Mouse (Mus musculus): ENCODE results near the gene Gm47289.
A peak's percentile ranks its signal among the peaks of the same experiment; 100 is the strongest.

Gene Gm47289

DNA sequence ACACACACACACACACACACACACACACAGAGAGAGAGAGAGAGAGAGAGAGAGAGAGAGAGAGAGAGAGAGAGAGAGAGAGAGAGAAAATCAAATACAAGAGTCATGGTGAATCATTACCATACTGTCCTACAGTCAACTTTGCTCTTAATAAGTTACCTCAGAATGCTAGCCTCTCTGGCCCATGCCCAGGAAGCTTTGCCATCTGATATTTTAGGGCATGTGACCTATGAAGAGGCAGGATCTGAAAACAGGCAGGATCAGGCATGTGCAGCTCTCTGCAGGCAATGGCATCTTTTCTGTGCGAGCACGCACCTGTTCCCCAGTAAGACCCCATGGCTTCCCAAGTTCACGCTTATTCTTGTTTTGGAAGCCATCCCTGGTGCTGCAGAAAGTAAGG is 1.7 kb downstream of the Gm47289 start:
- peak; percentile 29 for DNase-seq

DNA sequence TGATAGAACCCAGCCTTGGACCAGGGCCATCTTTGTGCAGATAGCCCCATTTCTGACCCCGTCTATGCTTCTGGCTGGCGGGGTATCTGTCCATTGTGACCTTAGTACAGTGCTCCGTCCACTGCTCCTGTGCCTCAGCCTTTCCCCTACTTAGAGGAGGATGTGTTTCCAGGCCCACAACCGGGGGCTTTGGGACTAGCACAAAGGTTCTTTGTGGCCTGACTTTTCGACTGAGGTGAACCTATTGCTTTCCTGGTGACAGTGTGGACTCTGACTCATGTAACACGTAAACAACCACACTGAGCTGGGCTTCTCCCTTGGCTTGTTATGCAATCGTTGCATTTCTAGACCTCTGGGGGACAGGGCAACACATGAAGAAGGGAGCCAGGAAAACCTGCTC is 5.8 kb downstream of the Gm47289 start:
- peak; percentile 45 for DNase-seq

DNA sequence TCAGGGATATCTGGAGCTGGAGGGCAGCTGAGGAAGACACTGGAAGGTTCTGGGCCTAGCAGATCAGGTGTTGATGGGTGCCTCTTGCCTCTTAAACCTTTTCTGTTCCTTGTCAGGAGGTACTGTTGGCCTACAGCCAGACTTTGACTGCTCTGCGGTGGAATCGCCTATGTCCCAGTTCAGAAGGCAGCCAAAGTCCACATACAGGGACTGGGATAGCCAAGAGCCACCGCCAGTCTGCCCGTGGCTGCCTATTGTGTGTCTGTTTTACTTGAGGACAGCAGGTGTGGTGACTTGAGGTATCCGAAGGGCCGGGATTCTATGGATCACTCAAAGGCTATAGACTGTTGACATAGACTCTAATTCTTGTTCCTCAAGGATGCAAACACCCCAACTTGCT is 6.6 kb downstream of the Gm47289 start:
- DNase-seq, result peak; percentile 45

DNA sequence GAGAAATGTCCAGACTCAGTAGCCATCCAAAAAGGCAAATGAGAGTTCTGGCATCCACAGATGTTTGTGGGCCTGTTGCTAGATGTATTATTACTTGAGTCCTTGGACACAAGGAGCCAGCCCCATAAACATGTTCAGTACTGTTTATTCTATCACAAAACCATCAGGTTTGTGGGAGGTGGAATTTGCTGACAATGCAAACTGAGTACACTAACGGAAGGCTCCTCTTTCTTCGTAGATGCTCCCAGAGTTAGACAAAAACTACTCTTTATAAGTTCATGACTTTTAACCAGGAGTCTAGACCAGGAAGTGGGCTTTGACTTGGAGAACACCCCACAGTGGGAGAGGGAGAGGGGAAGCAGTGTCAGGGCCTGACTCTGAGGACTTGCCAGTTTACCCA is 8.6 kb downstream of the Gm47289 start:
- DNase-seq, result no peak

DNA sequence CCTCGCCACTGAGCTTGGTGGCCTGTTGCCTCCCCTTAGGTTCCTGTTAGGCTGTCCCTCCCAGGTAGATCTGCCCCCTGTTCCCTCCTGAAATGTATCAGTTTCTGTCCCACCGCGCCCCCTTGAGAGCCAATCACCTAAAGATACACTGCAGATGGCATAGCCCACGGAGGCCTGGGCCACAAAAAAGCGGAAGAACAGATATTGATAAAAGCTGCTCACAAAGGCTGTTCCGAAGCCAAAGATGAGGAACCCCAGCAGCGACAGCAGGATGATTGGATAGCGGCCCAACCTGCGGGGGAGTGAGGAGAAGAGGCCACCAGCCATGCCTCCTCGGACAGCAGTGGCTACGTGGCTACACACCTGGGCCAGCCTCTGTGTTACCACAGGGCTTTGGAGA is 20.3 kb downstream of the Gm47289 start:
- no peak for DNase-seq

DNA sequence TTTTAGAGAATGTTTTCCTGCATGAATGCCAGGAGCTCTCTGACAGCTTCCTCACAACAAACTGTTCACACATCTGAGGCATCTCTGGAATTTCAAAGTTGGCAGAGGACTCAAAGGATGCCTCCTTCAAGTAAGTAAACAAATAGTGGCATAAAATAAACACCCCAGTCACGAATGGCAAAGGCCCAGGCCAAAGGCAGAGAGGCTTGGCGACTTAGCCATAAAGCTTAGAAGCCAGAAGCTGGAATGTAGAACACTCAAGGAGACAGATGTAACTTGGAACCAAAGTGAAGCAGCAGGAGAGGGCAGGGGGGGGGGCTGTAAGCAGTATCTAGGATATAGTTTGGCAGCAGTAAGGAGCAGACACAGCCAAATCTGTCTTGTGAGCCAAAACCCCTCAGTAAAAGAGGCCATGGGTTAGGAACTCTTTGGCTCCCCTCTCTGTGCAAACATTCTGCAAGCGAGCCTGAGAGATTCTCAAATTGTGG is 22.3 kb downstream of the Gm47289 start:
- peak; percentile 87 for DNase-seq

DNA sequence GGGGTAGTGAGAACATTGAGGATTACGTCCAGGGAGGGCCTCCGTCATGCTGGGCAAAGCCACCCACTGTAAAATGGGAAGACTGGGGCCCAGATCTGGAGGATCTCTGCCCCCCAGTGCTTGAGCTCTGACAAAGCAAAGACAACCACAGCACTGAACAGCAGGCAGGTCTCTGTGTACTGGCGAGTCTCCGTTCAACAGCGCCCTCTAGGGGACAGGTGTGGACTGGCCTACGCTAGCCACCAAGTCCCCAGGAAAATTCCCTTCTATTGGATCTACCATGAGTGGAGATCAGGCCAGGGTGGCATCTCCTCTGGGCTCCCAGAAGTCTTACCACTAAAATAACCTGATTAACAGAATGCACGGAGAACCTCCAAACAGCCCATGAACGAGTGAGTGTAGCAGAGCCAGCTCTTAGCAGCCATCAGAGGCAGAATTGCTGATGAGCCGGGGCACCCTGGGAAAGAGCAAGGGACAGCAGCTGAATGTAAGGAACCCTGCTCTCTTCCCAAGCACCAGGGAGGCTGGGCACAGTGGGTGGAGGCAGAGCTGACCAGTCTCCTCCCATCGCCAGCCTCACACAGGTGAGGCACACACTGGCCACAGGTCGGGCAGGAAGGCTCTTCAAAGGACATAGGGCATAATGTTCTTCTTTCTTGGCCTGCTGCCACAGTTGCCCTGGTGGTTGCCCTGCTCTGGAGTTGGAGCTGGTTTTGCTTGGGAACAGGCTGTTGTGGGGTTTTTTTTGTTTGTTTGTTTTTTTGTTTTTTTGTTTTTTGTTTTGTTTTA is 33.4 kb downstream of the Gm47289 start:
- DNase-seq, result peak; percentile 71

DNA sequence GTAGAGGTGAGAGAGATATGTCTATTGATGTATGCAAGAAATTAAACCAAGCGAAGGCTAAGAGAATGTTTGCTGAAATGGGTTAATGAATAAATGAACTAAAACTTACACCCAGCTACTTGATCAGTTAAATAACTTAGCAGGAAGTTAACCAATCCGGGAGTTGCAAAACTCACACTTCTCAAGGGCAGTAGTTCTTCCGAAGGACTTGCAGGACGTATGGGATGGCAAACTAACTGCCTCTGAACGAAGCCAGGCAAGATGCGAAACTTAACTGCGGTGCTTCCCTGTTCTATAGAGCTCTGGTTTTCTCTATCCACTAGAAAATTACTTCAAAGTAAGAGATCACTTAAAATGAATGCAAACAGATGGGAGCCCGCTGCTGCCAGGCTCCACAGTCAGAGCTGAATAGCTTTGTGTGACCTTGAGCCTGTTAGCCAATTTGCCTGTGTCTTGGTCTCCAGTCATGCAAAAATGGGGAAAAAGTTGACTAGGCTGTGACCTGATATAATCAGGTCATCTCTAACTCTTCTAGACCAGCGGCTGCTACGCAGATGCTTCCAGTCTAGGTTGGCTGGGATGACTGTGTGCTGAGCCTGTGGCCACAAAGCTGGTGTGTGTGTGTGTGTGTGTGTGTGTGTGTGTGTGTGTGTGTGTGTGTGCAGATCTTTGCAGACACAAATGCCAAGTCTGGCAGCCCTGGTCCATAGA is 40.3 kb downstream of the Gm47289 start:
- DNase-seq, result peak; percentile 14

DNA sequence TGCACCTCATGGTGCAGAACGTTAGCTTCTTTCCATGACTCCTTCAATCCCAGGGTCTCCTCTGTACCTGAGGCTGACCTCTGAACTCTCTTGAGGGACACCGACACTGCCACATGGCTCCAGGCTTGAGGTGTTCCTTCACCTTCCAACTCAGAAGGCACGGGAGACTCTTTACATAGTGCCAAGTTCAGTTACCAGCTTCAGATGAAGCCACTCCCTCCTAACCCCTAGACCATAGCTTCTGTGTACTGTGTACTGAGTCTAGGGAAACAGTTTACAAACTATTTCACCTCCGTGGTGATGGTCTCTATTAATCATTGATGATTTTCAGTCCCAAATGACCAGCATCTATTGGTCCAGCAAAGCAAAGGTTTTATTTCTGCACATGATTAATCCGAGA is 42.7 kb downstream of the Gm47289 start:
- no peak for DNase-seq

DNA sequence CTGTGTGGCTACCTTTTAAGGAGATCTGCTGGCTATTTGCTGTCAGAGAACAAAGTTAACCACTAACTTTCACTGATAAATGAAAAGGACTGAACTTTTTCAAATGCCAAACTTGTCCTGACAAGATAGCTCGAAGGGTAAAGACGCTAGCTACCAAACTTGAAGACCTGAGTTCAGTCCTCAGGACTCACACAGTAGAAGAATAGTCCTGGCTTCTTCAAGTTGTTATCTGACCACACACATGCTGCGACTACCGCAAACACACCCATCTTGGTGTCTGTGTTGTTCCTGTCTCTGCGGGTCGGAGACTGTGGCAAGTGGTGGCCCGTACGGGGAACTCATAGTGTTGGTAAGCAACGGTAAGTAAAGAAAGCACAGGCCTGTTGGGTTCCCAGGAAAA is 44.7 kb downstream of the Gm47289 start:
- no peak for DNase-seq

DNA sequence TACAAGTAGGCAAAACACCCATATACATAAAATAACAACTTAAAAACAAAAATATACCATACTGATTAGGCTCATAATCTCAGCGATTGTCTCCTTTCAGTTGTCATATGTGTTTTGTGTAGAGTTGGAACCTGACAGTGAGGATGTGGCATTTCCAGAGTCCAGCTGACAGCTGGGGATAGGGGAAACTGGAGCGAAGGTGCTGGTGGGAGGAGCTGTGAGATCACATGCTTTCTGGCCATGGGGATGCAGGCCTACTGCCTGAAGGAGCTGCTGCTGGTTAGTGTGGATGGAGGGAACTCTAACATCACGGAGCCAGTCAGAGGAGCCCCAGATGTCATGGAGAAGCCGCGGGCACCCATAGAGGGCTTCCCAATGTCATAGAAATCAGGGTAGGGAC is 46.8 kb downstream of the Gm47289 start:
- no peak for DNase-seq

DNA sequence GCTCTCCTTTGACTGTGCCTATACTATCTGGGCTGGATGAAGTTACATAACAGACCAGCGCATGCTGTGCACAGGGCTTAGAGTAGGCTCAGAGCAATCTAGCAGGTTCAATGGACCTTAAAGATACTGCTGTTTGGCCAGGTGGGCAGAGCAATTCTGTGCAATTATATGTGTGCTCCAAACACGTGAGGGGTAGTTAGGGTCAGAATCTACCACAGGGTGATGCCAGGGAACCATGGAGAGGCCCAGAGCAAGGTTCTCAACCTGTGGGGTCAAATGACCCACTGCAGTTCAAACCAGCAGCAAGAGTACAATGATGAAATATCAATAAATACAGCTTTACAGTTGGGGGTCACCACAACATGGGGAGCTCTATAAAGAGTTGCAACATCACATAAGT is 47.7 kb downstream of the Gm47289 start:
- no peak for DNase-seq

DNA sequence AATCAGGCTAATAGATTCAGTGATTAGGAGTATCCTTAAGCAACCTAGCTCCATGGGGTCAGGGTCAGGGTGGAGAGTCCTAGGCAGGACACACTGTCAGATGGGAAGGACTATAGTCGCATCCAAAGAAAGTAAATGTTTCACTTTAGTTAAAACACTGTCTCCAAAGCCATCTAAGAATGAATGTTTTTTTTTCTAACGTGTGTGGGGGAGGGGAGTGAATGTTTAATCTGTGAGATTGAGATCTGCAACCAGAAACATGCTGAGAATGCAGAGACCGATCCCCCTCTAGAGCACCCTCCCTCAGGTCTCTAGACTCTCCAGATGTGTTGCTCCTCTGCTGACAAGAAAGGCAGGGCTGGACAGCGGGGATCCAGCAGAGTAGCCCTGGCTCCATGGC is 48.2 kb downstream of the Gm47289 start:
- DNase-seq, result no peak

DNA sequence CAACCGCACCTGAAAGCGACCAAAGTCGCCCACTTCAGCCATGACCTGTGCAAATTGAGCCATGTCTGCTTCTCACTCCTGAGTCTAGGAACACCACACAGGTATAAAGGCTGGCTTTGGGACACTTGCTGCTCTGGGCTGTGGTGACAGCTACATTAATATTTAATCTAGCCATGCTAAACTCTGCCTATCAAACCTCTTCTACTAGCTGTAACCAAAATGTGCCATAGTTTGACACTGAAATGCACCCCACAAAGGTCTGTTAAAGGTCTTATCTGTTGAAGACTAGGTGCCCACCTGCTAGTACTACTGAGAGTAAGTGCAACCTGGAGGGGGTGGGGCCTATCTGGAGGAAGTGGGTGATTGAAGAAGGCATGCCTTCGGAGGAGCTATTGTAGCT is 50.0 kb downstream of the Gm47289 start, which contains the start of gene Slc22a13:
Gene Slc22a13, minus strand, starts transcription at position 101 of the 400 bp plus-strand sequence.
- DNase-seq, result no peak

Measured in lung, postnatal 36 days (tissue).